Mouse (Mus musculus) embryonic fibroblast, embryonic 13.5 days (primary cell): Measurements from ENCODE around the gene Galntl6. TPM values are rescaled to one million over a fixed set of nuclear protein-coding genes. Genes with fewer than 3 reads are reported as not detected.

Experiments
- H3K27ac ChIP-seq: 2 replicates; pipeline ENCODE4 v1.5.1; 2012; ENCODE audit warnings: low read length, control low read depth, inconsistent platforms; ENCODE audit not compliant: insufficient read depth
- H3K4me1 ChIP-seq: 2 replicates; pipeline ENCODE4 v1.6.1; 2011; ENCODE audit warnings: low read length; ENCODE audit not compliant: control insufficient read depth, insufficient read depth
- H3K4me3 ChIP-seq: 2 replicates; pipeline ENCODE4 v1.5.1; 2011; ENCODE audit warnings: mild to moderate bottlenecking, control low read depth, low read length; ENCODE audit not compliant: insufficient read depth
- CTCF ChIP-seq: IDR thresholded peaks from 2 replicates; pipeline ENCODE4 v1.5.1; 2011; ENCODE audit warnings: mild to moderate bottlenecking, control low read depth, low read length, moderate library complexity, borderline replicate concordance; ENCODE audit not compliant: insufficient read depth
- POLR2A ChIP-seq: IDR thresholded peaks from 2 replicates; pipeline ENCODE4 v1.6.1; 2011; ENCODE audit warnings: low read depth, mild to moderate bottlenecking, control low read depth, low read length, moderate library complexity
- polyA plus RNA-seq: library from polyadenylated mRNA; stranded (reverse); fragments of >200 nt; gene quantifications from 2 replicates; pipeline ENCODE4 v1.2.4, GENCODE M21; 2011; ENCODE audit warnings: low read depth; ENCODE audit not compliant: missing spikeins, insufficient read length

Galntl6 gene
- polyA plus RNA-seq, 1 experiment: not detected

- TF ChIP-seq CTCF (no peak), POLR2A (no peak)
- Histone ChIP-seq H3K4me1 (no peaks in the 10 kb centered on the region), H3K4me3 (no peak overlapping the region), H3K27ac (no peak overlapping the region)
Measured at GRCm38 (mm10) chr8:57841446-57841845, 1071.0 kb downstream of the Galntl6 start.

- Histone ChIP-seq H3K27ac (no peak overlapping the region), H3K4me1 (no peaks in the 10 kb centered on the region), H3K4me3 (no peak overlapping the region)
- TF ChIP-seq CTCF (no peak), POLR2A (no peak)
Measured at GRCm38 (mm10) chr8:57837384-57837783, 1075.1 kb downstream of the Galntl6 start.

- Histone ChIP-seq H3K27ac (no peak overlapping the region), H3K4me1 (no peaks in the 10 kb centered on the region), H3K4me3 (no peak overlapping the region)
- TF ChIP-seq CTCF (no peak), POLR2A (no peak)
Measured at GRCm38 (mm10) chr8:57836981-57837380, 1075.5 kb downstream of the Galntl6 start.

- H3K4me3 ChIP-seq: no peak overlapping the region
Measured at GRCm38 (mm10) chr8:57836201-57836883, 1076.1 kb downstream of the Galntl6 start.

GRCm38 (mm10) chr8:57823151-57823550 lies 1089.3 kb downstream of the Galntl6 start:
- Histone ChIP-seq H3K4me3 (no peak overlapping the region), H3K27ac (no peak overlapping the region), H3K4me1 (no peaks in the 10 kb centered on the region)
- TF ChIP-seq POLR2A (no peak), CTCF (no peak)

More at GRCm38 (mm10) chr8:57836201-57836883, 1076.1 kb downstream of the Galntl6 start:
- Histone ChIP-seq H3K4me1 (no peaks in the 10 kb centered on the region), H3K27ac (no peak overlapping the region)
- no peak for TF ChIP-seq CTCF
- TF ChIP-seq POLR2A: no peak

GRCm38 (mm10) chr8:57816034-57816433 lies 1096.4 kb downstream of the Galntl6 start:
- no peak overlapping the region for H3K4me3 ChIP-seq
- H3K4me1 ChIP-seq: no peaks in the 10 kb centered on the region
- TF ChIP-seq POLR2A: no peak
- no peak for TF ChIP-seq CTCF
- H3K27ac ChIP-seq: no peak overlapping the region

- TF ChIP-seq POLR2A: no peak
- no peak for TF ChIP-seq CTCF
- Histone ChIP-seq H3K4me3 (no peak overlapping the region), H3K27ac (no peak overlapping the region), H3K4me1 (no peaks in the 10 kb centered on the region)
Measured at GRCm38 (mm10) chr8:57807060-57807459, 1105.4 kb downstream of the Galntl6 start.

- no peak for TF ChIP-seq POLR2A
- TF ChIP-seq CTCF: no peak
- Histone ChIP-seq H3K27ac (no peak overlapping the region), H3K4me3 (no peak overlapping the region), H3K4me1 (no peaks in the 10 kb centered on the region)
Measured at GRCm38 (mm10) chr8:57805094-57805493, 1107.3 kb downstream of the Galntl6 start.

- TF ChIP-seq POLR2A: no peak
- TF ChIP-seq CTCF: no peak
- H3K4me1 ChIP-seq: no peaks in the 10 kb centered on the region
- H3K27ac ChIP-seq: no peak overlapping the region
- no peak overlapping the region for H3K4me3 ChIP-seq
Measured at GRCm38 (mm10) chr8:57803821-57804220, 1108.6 kb downstream of the Galntl6 start.

GRCm38 (mm10) chr8:57801197-57801596 lies 1111.2 kb downstream of the Galntl6 start:
- TF ChIP-seq POLR2A: no peak
- Histone ChIP-seq H3K4me3 (no peak overlapping the region), H3K27ac (no peak overlapping the region), H3K4me1 (no peaks in the 10 kb centered on the region)

- Histone ChIP-seq H3K4me3 (0 out of 2 replicates have a peak overlapping the region, but pooled peaks have one; percentile 33), H3K27ac (peak overlapping the region; percentile 76), H3K4me1 (no peaks in the 10 kb centered on the region)
- TF ChIP-seq POLR2A: 0 out of 2 replicates have a peak, but pooled peaks have one; percentile 23
- no peak for TF ChIP-seq CTCF
Measured at GRCm38 (mm10) chr8:57800327-57800726, 1112.1 kb downstream of the Galntl6 start.
